Mouse (Mus musculus): ENCODE data around the gene Gm20388. TPM values are rescaled to one million over a fixed set of nuclear protein-coding genes. Genes with fewer than 3 reads are reported as not detected.

The Gm20388 gene
- polyA plus RNA-seq, 1 experiment from 2014 or later = not detected

GRCm38 (mm10) chr8:122575735-122576647 is 2665.3 kb downstream of the Gm20388 start:
- peak; percentile 6; the same call in 1 of the 2 replicates for ATAC-seq (ENCODE audit: low FRiP score)
- peaks cover 22% of the 10 kb centered on the region for H3K4me1 ChIP-seq (ENCODE audit: control insufficient read depth, insufficient read depth, low read length)
- WGBS = 20% methylated on average over 21 of the region's 21 CpGs

GRCm38 (mm10) chr8:122576648-122577022 is 2666.0 kb downstream of the Gm20388 start, which contains the start of gene Aprt:
Gene Aprt (minus strand): TSS chr8:122576909.
- peak; percentile 99 for DNase-seq (ENCODE audit: low spot score, missing footprints)
- H3K27ac ChIP-seq (ENCODE audit: low read depth, low read length) = no peak within 1 kb of the TSS

More at GRCm38 (mm10) chr8:122575735-122576647, 2665.3 kb downstream of the Gm20388 start:
- Histone ChIP-seq H3K9ac (ENCODE audit: low read length) (peak overlapping the region; percentile 86), H3K4me3 (ENCODE audit: low read depth, low read length) (peak overlapping the region; percentile 66), H3K4me2 (peak overlapping the region; percentile 84), H3K27me3 (ENCODE audit: control insufficient read depth, insufficient read depth, low read length) (no peaks in the 10 kb centered on the region), H3K9me3 (ENCODE audit: control insufficient read depth, low read length) (no peaks in the 10 kb centered on the region), H3K36me3 (ENCODE audit: control insufficient read depth, insufficient read depth, low read length) (peaks cover 16% of the 10 kb centered on the region), H3K27ac (ENCODE audit: low read depth, low read length) (no peak overlapping the region)
- DNase-seq (ENCODE audit: low spot score, missing footprints) = peak; percentile 97

GRCm38 (mm10) chr8:122577116-122577515 is 2666.5 kb downstream of the Gm20388 start:
- Histone ChIP-seq H3K27me3 (ENCODE audit: control insufficient read depth, insufficient read depth, low read length) (no peaks in the 10 kb centered on the region), H3K36me3 (ENCODE audit: control insufficient read depth, insufficient read depth, low read length) (peaks cover 5% of the 10 kb centered on the region), H3K27ac (ENCODE audit: low read depth, low read length) (no peak overlapping the region), H3K9ac (ENCODE audit: low read length) (peak overlapping the region; percentile 86), H3K9me3 (ENCODE audit: control insufficient read depth, low read length) (no peaks in the 10 kb centered on the region), H3K4me1 (ENCODE audit: control insufficient read depth, insufficient read depth, low read length) (peaks cover 22% of the 10 kb centered on the region), H3K4me2 (peak overlapping the region; percentile 84), H3K4me3 (ENCODE audit: low read depth, low read length) (peak overlapping the region; percentile 66; the same call in 1 of the 2 replicates)
- no peak for DNase-seq (ENCODE audit: low spot score, missing footprints)
- WGBS = 45% methylated on average over 10 of the region's 10 CpGs
- ATAC-seq (ENCODE audit: low FRiP score) = peak; percentile 15

More at GRCm38 (mm10) chr8:122576648-122577022, 2666.0 kb downstream of the Gm20388 start, which contains the start of gene Aprt:
- Histone ChIP-seq H3K36me3 (ENCODE audit: control insufficient read depth, insufficient read depth, low read length) (peaks cover 9% of the 10 kb centered on the region), H3K4me2 (peak within 1 kb of the TSS; percentile 84), H3K4me3 (ENCODE audit: low read depth, low read length) (peak within 1 kb of the TSS; percentile 66), H3K4me1 (ENCODE audit: control insufficient read depth, insufficient read depth, low read length) (peaks cover 22% of the 10 kb centered on the region), H3K9ac (ENCODE audit: low read length) (peak within 1 kb of the TSS; percentile 86), H3K27me3 (ENCODE audit: control insufficient read depth, insufficient read depth, low read length) (no peaks in the 10 kb centered on the region), H3K9me3 (ENCODE audit: control insufficient read depth, low read length) (no peaks in the 10 kb centered on the region)
- WGBS = 0% methylated on average over 39 of the region's 39 CpGs
- ATAC-seq (ENCODE audit: low FRiP score) = peak; percentile 88

GRCm38 (mm10) chr8:122579196-122579595 is 2668.6 kb downstream of the Gm20388 start:
- no peaks in the 10 kb centered on the region for H3K27me3 ChIP-seq (ENCODE audit: control insufficient read depth, insufficient read depth, low read length)
- no peaks in the 10 kb centered on the region for H3K9me3 ChIP-seq (ENCODE audit: control insufficient read depth, low read length)
- H3K9ac ChIP-seq (ENCODE audit: low read length) = no peak overlapping the region
- H3K4me1 ChIP-seq (ENCODE audit: control insufficient read depth, insufficient read depth, low read length) = peaks cover 22% of the 10 kb centered on the region
- ATAC-seq (ENCODE audit: low FRiP score) (no peak), DNase-seq (ENCODE audit: low spot score, missing footprints) (no peak)
- 37% methylated on average over 7 of the region's 7 CpGs for whole genome bisulfite sequencing
- H3K4me2 ChIP-seq = no peak overlapping the region
- H3K4me3 ChIP-seq (ENCODE audit: low read depth, low read length) = no peak overlapping the region
- H3K27ac ChIP-seq (ENCODE audit: low read depth, low read length) = no peak overlapping the region
- H3K36me3 ChIP-seq (ENCODE audit: control insufficient read depth, insufficient read depth, low read length) = 0 out of 2 replicates have a peak, but pooled peaks cover under 1% of the 10 kb centered on the region

- no peak overlapping the region for H3K9ac ChIP-seq (ENCODE audit: low read length)
- ATAC-seq (ENCODE audit: low FRiP score) (no peak), DNase-seq (ENCODE audit: low spot score, missing footprints) (no peak)
- 78% methylated on average over 13 of the region's 15 CpGs for WGBS
- no peaks in the 10 kb centered on the region for H3K9me3 ChIP-seq (ENCODE audit: control insufficient read depth, low read length)
- no peak overlapping the region for H3K4me2 ChIP-seq
- peaks cover 10% of the 10 kb centered on the region for H3K4me1 ChIP-seq (ENCODE audit: control insufficient read depth, insufficient read depth, low read length)
- no peak overlapping the region for H3K4me3 ChIP-seq (ENCODE audit: low read depth, low read length)
- no peaks in the 10 kb centered on the region for H3K36me3 ChIP-seq (ENCODE audit: control insufficient read depth, insufficient read depth, low read length)
- no peaks in the 10 kb centered on the region for H3K27me3 ChIP-seq (ENCODE audit: control insufficient read depth, insufficient read depth, low read length)
- H3K27ac ChIP-seq (ENCODE audit: low read depth, low read length) = no peak overlapping the region
Measured at GRCm38 (mm10) chr8:122580926-122581325, 2670.3 kb downstream of the Gm20388 start.

GRCm38 (mm10) chr8:122584981-122585380 is 2674.3 kb downstream of the Gm20388 start:
- H3K4me3 ChIP-seq (ENCODE audit: low read depth, low read length) = no peak overlapping the region
- ATAC-seq (ENCODE audit: low FRiP score) = no peak
- H3K36me3 ChIP-seq (ENCODE audit: control insufficient read depth, insufficient read depth, low read length) = no peaks in the 10 kb centered on the region
- DNase-seq (ENCODE audit: low spot score, missing footprints) = no peak
- H3K27me3 ChIP-seq (ENCODE audit: control insufficient read depth, insufficient read depth, low read length) = no peaks in the 10 kb centered on the region
- no peak overlapping the region for H3K9ac ChIP-seq (ENCODE audit: low read length)
- WGBS = 86% methylated on average over 9 of the region's 9 CpGs
- H3K4me1 ChIP-seq (ENCODE audit: control insufficient read depth, insufficient read depth, low read length) = no peaks in the 10 kb centered on the region
- no peak overlapping the region for H3K27ac ChIP-seq (ENCODE audit: low read depth, low read length)
- H3K9me3 ChIP-seq (ENCODE audit: control insufficient read depth, low read length) = no peaks in the 10 kb centered on the region
- H3K4me2 ChIP-seq = no peak overlapping the region

- no peaks in the 10 kb centered on the region for H3K4me1 ChIP-seq (ENCODE audit: control insufficient read depth, insufficient read depth, low read length)
- 73% methylated on average over 14 of the region's 14 CpGs for WGBS
- H3K4me3 ChIP-seq (ENCODE audit: low read depth, low read length) = no peak overlapping the region
- H3K27ac ChIP-seq (ENCODE audit: low read depth, low read length) = no peak overlapping the region
- ATAC-seq (ENCODE audit: low FRiP score) (no peak), DNase-seq (ENCODE audit: low spot score, missing footprints) (no peak)
- no peak overlapping the region for H3K4me2 ChIP-seq
- H3K36me3 ChIP-seq (ENCODE audit: control insufficient read depth, insufficient read depth, low read length) = no peaks in the 10 kb centered on the region
- H3K9me3 ChIP-seq (ENCODE audit: control insufficient read depth, low read length) = no peaks in the 10 kb centered on the region
- no peak overlapping the region for H3K9ac ChIP-seq (ENCODE audit: low read length)
- H3K27me3 ChIP-seq (ENCODE audit: control insufficient read depth, insufficient read depth, low read length) = no peaks in the 10 kb centered on the region
Measured at GRCm38 (mm10) chr8:122585411-122585891, 2674.8 kb downstream of the Gm20388 start.

GRCm38 (mm10) chr8:122586171-122586570 is 2675.5 kb downstream of the Gm20388 start:
- Histone ChIP-seq H3K36me3 (ENCODE audit: control insufficient read depth, insufficient read depth, low read length) (no peaks in the 10 kb centered on the region), H3K27ac (ENCODE audit: low read depth, low read length) (no peak overlapping the region), H3K4me2 (no peak overlapping the region), H3K4me1 (ENCODE audit: control insufficient read depth, insufficient read depth, low read length) (no peaks in the 10 kb centered on the region), H3K27me3 (ENCODE audit: control insufficient read depth, insufficient read depth, low read length) (no peaks in the 10 kb centered on the region), H3K9ac (ENCODE audit: low read length) (no peak overlapping the region), H3K9me3 (ENCODE audit: control insufficient read depth, low read length) (no peaks in the 10 kb centered on the region), H3K4me3 (ENCODE audit: low read depth, low read length) (no peak overlapping the region)
- no peak for DNase-seq (ENCODE audit: low spot score, missing footprints)
- whole genome bisulfite sequencing = 74% methylated on average over 7 of the region's 7 CpGs
- ATAC-seq (ENCODE audit: low FRiP score) = no peak

- no peak overlapping the region for H3K4me3 ChIP-seq (ENCODE audit: low read depth, low read length)
- no peaks in the 10 kb centered on the region for H3K36me3 ChIP-seq (ENCODE audit: control insufficient read depth, insufficient read depth, low read length)
- H3K4me1 ChIP-seq (ENCODE audit: control insufficient read depth, insufficient read depth, low read length) = no peaks in the 10 kb centered on the region
- H3K27ac ChIP-seq (ENCODE audit: low read depth, low read length) = no peak overlapping the region
- 87% methylated on average over 9 of the region's 10 CpGs for WGBS
- no peak for DNase-seq (ENCODE audit: low spot score, missing footprints)
- H3K9ac ChIP-seq (ENCODE audit: low read length) = no peak overlapping the region
- H3K4me2 ChIP-seq = no peak overlapping the region
- H3K27me3 ChIP-seq (ENCODE audit: control insufficient read depth, insufficient read depth, low read length) = no peaks in the 10 kb centered on the region
- no peak for ATAC-seq (ENCODE audit: low FRiP score)
- no peaks in the 10 kb centered on the region for H3K9me3 ChIP-seq (ENCODE audit: control insufficient read depth, low read length)
Measured at GRCm38 (mm10) chr8:122586749-122587148, 2676.1 kb downstream of the Gm20388 start.

All from midbrain, embryonic 11.5 days (tissue).